Mouse (Mus musculus) layer of hippocampus, adult 11-12 months (tissue): ENCODE results near the gene Grb7.

Experiments used
- DNase-seq: peaks from one replicate; pipeline ENCODE4 v3.0.0; 2022; ENCODE audit warnings: low spot score

Grb7 gene

DNA sequence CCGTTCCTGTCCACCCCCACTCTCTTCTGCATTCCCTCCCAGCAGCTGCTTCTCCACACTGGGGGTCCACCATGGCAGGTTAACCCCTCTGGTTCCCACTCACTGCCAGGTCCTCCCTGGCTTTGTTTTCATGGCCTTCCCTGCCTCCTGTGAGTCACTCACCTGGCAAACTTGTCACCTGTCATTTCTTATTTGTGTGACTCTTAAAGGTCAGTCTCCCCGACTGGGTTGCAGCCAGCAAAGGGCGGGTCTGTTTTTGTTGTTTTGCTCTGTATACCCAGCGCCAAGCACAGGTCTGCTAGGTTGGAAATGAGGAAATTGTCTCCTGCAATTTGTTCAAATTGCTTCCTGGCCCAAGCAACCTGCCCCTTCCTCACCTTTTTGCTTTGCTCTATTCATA lies 515 bp upstream of the Grb7 start:
- DNase-seq = no peak

DNA sequence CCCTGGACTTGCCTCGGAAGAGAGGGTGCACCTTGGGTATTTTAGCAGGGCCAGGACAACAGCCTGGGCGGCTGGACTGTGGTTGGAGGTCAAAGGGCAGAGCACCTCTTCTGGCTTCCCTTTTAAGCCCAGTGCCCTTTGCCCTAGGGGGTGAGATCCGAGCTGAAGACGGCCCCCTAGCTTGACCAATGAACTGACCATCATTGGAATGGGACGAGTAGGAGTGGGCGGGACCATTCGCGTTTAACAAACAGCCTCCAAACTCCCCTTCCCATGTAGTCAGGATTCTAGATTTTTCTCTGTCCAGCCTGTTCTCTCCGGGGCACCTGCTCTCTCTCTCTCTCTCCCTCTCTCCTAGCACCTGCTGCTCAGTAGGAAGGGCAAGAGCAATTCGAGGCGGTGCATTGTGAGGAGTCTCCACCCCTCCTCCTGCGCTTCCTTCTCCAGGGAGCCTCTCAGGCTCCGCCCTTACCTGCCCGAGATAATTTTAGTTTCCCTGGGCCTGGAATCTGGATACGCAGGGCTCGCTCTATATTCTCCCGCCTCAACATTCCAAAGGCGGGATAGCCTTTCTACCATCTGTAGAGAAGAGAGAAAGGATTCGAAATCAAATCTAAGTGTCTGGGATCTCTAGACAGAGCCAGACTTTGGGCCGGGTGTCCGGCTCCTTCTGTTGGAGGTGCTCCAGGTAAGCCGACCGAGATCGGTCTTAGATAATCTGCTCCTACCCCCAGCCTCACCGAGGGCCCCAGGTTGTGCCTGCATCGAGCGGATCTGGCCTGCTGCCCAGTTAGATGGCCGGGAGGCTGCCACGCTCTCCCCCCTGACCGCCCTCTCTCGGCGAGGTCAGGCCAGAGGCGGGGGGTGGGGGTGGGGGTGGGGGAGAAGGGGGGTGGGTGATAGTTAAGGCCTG lies 624 bp downstream of the Grb7 start:
- DNase-seq = no peak

DNA sequence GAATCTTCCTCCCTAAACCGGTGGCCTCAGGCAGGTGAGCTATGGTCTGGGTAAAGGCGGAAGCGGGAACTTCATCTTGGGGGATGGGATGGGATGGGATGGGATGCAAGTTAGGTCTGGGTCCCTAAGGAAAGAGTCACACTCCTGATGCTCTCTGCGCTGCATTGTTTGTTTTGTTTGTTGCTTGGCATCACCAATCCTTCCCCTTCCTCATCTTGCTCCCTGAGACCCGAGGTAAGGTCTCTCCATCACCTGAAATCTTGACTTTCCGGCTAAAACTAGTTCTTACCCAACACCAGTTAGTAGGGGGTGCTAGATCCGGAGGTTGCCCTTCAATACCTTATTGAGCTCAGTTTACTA lies 1.3 kb downstream of the Grb7 start:
- no peak for DNase-seq

DNA sequence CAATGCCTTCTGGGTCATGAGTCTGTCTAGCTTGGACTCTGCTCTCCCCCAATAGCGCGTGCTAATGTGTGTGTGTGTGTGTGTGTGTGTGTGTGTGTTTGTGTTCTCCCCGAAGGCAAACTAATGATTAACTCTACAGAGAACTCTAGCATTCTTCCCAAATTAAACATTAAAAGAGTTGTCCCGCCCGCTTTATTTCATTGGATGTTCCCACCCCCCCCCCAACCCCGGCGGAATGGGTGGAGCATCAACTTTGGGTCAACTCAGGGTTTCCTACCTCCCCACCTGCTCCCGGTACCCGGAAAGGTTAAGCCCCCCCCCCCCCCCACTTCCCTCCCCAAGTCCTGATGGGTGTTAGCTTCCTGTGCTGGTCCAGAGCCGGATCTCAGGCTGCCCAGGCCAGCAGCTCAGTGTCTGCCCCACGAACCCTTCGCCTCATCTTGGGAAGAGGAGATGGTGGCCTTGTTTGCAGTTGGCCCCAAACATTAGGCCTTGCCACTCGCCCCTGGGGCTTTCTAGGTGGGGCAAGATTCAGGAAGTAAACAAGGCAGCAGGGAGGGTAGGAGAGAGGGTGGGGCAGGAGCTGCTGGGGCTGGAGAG lies 2.1 kb downstream of the Grb7 start:
- DNase-seq = no peak

DNA sequence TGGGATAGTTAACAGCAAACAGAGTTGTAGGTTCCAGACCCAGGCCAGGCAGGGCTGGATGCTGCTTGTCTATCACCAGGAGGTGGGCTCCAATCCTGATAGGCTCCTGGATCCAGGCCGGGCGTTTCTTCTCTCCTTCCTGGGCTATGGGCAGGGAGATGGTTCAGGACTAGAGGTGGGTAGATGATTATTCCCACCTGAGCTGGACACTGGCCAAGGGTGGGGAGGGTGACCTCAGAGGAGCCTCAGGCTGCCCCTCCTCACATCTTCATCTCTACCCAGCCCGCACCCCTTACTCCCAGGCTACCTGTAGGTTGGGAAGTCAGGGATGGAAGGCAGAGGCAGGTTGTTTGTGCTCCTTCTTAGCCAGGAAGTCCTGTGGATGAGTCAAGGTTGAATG lies 3.2 kb downstream of the Grb7 start:
- no peak for DNase-seq

DNA sequence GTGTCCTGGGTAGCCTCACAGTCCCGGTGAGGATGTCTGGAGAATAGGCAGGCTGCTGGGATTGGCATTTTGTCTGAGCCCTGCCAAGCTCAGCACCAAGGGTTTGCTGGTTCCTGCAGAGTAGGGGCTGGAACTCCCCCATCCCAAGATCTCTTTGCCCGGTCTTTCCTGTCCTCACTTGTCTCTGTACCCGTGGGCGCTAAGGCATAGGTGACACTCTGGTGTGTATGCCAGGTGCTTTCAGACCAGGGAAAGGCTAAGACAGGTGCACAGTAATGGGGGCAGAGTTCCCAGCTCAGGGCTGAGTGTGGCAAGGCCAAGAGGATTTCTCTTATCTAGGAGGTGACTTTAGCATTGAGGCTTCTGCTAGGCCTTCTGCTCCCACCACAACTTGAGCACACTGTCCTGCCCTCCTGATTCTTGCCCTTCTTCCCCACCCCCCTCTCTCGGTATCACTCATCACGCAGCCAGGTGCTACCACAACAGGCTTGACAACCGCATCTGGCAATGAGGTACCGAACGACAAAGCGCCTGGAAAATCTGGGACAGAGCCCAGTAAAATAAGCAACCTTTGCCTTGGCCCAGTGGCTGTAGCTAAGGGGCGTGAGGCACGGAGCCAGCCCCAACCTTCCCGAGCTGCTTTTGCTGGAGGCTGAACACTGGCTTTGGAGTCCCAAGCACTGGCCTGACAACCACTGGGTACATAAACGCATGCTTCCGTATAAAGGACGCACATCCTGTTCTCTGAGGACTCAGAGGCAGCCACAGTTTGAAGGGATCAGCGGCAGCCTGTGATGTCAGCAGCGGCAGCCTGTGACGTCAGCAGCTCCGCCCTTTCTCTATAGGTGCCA lies 4.0 kb downstream of the Grb7 start:
- no peak for DNase-seq

DNA sequence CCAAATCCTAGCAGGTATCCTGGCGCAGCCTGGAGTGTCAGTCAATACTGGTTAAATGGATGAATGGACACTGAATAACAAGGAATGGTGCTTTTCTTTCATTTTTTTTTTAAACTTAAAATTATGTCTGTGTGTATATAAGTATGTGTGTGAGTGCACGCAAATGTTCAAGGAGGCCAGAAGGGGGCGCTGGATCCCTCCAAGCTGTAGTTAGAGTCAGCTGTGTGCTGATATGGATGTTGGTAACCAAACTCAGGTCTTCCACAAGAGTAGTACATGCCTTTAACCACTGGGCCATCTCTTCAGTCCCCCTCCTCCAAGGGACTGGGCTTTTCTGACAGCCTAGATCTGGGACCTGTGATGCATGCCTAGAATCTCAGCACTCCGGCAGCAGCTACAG lies 9.3 kb downstream of the Grb7 start:
- DNase-seq = no peak

DNA sequence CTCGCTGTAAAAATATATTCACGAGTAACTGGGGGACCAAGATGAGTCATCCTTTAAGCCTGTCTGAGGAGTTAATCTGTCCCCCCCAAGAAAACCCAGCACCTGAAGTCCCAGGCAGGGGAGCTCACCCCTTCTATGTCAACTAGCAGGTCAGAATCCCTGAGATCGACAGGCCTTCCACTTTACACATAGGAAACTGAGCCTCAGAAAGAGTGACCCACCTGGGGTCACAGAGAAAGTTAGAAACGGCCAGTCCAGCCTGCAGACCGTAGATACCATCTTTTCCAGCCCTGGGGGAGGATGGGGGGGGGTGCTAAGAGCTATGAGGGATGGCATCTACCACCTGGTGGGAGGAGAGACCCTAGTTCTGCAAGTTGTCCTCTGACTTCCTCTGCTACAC lies 10.4 kb downstream of the Grb7 start:
- no peak for DNase-seq

DNA sequence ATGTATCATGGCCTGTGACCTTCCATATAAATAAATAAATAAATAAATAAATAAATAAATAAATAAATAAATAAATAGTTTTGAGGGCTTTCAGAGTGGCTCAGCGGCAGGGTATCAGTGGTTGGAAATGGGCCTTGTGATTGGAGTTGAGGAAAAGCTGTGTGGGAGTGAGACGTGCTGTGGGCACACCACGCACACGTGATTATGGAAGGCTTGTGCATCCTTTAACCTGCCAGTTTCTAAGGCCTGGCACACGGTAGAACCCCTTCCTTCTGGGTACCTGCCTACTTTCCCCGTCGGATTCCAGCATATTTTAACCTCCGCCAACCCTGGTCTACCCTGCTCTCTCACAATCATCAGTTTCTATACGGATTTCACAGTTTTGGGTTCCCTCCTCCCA lies 10.8 kb downstream of the Grb7 start:
- no peak for DNase-seq

DNA sequence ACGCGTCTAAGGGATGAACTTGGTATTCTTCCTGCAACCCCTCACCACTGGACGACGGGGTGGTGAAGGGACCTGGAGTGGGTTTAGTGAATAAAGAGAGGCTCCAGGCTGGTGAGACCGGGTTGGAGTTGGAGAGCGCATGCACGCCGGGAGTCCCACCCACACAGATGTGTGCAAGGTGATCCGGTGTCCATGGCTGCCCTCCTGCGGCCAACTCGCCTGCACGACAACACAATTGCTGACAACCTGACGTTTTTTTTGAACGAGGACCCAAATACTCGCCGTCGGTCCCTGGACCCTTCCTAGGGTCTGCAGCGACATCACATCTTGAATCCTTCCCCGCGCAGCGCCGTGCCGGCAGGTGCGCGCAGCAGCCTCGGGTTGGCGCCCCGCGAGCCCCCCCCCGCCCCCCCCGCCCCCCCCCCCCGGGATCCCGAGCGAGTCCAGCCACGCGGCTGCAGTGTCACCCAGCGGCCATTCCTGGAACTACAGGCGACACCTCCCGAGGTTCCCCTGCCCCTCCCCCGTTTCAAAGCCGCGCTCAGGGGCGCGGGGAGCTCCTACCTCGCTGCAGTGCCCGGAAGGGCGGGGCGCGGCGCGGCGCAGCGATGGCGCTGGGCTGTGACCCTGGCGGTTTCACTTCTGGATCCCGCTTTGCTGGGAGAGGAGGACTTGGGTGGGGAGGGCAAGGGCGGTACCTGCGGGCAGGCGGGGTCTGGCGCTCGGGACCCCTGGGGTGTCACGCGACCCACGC lies 11.3 kb downstream of the Grb7 start:
- peak; percentile 77 for DNase-seq

DNA sequence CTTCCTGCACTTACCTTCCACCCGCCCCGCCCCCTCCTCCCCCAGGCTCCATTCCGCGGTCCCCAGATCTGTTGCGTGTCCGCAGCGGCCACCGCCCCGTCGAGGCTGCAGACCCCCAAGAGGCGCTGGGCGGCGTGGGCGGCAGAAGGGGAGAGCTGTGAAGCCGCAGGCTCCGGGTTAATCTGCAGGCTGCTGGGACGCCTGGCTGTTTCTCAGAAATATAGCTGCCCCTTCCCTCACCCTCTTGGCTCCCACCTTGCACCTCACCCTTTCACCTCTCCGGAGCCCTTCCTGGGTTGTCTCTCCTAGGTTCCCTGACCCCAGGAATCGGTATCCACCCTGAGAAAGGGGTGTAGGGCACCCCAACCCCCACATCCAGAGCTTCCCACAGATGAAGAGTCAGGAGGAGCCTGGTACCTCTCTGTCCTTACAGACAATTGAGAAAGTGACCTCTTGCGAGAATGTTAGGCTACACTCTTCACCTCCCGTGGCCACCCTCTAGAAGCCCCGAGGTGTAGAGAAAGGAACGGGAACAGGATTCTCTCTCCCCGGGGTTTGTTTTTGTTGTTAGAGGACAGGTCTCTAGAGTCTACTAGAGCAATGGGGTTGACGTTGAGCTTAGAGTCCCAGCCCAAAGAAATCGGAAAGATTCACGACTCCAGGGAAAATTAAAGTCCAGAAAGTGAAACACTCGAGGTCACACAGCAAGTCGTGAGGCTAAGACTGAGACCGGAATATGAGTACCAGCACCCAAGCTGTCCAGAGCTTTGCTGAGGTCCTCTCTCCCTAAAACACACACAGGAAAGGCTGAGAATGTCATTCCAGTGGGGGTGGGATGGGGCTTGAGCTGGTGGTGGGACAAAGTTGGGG lies 12.2 kb downstream of the Grb7 start:
- DNase-seq = no peak

DNA sequence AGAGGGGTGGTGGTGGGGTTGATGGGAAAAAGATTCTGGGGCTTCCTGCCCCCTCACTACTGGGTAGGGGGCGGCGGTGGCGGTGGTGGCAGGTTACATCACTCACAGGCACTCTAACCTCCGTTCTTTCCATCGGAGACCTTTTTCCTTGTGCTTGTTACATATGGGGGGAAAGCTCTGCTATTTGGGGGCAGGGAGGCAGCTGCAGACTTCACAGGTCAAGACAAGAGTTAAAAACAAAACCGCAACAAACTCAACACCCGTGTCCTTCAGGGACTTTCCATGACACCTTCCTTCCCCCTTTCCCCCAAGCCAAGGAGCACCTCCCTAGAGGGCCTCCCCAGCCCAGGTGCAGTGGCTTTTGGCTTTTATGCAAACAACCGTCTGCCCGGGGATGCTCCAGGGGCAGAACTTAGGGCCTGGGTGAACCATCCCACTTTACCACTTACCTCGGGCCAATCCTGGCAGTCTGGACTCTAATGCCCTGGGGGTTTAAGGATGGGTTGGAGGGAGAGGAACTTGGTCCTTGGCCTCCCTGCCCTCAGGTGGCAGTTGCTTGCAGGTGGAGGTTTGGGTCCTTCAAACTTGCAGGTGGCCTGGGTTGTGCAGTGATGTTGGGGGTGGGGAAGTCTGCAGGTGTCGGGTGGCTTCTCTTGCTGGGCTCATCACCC lies 13.0 kb downstream of the Grb7 start:
- DNase-seq = no peak

DNA sequence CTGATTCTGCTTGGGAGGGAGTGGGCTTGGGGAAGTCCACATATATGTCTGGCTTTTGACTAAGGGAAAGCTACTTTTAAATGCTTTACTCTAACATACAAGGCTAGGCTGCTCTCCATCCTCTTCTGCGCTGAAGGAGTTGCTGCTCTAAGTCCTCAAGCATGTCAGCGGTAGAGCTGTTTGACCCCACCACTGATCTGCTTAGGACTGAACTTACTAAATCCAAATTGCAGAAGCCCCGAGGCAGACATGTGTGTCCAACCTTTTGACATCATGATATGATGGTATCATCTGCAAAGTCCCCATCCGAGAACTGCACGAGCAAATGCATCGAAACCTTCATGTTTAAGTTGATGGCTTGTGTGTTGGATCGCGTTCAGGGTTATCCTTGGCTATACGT lies 13.7 kb downstream of the Grb7 start:
- DNase-seq = no peak

DNA sequence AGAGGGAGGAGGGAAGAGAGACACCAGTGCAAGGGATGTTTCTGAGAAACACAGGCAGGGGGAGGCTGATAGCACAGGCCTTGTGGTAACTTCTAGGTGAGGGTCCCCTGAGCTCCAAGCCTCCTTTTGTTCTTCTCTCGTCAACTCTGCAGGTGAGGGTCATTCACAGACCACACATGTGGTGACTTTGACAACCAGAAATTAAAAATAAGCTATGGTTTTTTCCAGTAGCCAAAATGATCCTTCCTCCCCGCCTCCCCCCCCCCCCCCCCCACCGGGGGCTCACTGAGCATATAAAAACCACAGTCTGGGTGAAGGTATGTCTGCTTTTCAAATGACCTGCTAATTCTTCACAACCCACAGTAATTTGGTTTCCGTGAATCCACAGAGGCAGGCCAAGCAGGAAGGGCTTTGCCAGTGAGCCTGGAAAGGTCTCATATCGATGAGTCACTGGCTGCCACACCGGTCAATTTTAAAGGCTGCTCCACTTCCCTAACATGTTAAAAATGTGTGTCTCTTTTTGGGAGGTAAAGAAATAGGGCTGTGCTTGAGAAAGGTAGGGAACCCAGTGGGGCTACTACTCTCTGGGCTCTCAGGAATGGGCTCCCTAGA lies 15.0 kb downstream of the Grb7 start:
- DNase-seq = no peak

DNA sequence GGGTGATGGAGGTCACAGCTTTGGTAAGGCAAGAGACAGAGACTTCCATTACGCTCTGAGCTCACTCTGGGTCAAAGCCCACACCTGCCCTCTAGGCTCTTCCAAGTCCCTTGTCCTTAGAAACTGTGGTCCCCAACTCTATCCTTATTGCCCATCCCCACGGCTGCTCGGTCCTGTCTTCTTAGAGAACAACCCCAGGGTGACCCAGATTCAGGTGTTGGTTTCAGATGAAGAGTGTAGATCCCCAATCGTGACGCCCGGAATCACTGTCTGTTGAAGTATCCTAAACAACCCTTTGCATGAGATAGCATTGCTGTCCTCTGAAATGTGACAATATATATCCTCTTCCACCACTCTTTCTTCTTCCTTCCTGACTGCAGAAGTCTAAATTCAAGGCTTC lies 16.1 kb downstream of the Grb7 start:
- no peak for DNase-seq

DNA sequence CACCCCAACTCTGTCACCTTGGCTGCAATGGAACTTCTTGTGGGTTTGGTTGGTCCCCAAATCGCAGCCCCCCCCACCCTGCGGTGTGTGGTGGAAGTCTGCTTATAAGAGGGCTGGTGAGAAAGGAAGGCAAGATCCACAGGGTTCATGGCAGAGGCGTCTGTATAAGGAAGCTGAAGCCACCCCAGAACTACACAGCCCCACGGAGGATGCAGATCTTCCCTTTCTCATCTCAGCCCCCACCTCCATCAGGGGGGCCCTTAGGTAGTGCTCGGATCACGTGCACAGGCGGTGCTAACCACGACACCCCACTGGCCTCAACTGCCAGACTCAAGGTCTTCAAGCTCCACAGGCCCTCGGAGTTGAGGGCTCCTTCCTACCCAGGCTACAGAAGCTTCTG lies 17.7 kb downstream of the Grb7 start:
- no peak for DNase-seq

DNA sequence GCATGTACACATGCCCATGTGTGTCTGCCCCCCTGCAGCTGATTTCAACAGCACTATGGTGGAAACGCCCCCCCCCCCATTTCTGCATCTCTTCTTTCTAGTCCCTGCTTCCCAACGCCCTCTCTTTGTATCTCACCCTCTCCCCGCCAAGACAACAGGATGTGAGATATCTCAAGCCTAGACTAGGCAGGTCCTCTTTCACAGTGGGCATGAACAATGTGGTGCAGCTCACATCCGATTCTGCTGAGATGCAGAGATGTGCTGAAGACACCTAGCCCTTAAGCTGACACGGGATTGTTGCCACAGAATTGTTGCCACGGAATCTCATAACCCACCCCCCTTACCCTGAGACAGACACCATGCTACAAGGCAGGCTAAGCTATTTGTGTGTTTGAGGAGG lies 18.3 kb downstream of the Grb7 start:
- DNase-seq = no peak

DNA sequence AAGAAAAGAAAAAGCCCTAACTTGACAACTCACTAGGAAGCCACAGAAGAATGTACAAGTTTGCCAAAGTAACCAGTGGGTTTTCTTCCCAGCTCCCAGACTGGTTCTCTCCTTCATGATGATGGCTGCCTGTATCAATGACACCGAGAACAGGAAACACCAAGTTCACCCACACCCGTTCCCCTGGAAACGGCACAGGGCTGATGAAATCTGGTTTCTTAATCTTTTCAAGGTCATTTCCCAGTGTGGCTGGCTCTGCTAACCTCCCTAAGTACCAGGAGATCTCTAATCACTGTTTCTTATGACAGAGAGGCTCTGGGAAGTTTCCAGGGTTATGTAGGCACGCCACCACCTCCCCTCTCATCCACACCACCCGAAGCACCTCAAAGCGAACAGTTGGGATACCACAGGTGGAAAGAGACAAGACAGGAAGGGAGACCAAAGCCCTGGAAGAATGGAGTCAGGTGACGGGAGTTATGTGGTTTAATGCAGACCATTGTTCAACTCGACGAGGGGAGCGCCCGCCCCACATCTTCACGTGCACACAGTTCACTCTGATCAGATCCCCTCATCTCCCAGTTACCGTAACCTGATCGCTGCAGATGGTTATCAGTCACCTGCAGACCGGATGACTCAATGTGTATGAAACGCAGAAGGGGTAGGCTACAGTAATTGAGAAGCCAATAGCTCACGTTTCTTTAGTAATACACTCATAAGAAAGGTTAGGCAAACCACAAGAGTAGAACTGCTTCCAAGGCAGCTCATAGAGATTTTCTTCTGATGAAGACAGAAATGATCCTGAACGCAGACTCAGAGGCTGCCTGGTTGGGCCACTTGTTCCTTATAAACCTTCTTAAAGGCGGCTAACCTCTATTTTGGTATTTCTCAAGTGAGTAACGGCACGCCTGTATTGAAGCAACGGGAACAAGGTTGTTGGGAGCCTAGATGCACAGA lies 23.8 kb downstream of the Grb7 start:
- DNase-seq = no peak

DNA sequence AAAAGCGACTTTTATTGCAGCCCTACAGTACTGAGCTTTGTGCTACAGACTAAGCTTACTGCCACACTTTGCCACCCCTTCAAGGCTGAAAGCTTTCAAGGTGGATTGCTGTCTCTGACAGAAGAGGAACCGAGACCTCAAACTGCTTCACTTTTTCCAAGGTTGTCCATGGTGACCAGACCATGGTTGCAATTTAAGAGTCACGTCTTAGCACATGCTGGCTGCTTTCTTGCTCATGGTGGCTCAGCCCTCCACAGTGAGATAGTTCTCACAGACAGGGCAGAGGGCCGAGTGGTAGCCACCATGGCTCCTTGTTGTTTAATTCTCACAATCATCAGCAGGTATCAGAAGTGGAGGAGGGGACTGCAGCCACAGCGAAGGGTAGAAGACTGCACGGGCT lies 24.6 kb downstream of the Grb7 start:
- no peak for DNase-seq
